Mouse (Mus musculus) cerebellum, adult 11-12 months (tissue): ENCODE data around the gene Gm10974.

Experiments used
- DNase-seq: peaks from one replicate; pipeline ENCODE4 v3.0.0; 2022

Gene Gm10974

DNA sequence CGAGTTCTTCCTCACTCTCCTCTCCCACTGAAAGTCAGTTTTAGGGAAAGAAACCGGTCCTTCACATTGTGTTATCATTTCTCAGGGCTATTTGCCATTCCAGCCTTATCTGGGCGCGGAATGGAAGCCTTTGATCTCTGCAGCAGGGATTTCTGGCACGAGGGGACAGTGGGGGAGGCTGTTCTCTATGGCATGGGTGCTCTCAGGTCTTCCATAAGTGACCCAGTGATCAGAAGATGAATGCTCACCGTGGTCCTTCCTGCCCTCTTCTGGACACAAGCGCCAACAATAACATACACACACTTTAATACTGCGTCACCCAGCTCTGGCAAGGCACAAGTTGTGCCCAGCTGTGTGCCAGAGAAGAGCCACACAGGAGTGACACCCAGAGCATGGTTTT lies 41.3 kb downstream of the Gm10974 start:
- DNase-seq, result no peak

DNA sequence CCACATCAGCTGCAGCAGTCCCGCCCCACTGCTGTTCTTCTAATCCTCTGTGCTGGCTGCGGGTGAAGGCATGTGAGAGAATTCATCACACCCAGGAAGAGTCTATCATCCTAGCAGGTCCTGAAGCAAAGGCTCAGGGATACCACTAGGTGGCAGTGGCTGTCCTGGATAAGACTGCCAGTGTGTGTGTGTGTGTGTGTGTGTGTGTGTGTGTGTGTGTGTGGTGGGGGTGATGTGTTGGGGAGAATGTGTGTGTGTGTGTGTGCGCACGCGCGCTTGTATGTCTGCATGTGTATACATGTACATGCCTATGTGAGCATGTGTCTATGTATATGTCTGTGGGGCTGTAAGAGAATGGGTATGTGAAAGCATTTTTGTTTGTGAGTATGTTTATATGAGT lies 43.7 kb downstream of the Gm10974 start:
- no peak for DNase-seq

DNA sequence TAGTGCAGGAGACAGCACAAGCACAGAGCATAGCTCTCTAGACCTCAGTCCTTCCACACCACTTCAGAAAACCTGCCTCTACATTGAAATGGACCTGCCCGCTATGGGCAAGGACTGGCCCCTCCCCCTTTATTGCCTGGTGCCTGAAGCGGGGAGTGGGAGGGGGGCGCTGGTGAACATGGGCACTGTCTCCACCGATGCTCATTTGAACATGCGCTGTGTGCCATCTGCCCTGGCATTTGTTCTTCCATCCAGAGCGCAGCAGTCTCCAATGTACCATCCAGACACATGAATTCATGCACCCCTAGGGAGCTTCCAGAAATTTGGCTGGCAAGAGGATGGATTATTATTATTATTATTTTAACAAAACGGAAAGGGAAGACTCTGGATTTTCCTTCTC lies 47.4 kb downstream of the Gm10974 start:
- no peak for DNase-seq

DNA sequence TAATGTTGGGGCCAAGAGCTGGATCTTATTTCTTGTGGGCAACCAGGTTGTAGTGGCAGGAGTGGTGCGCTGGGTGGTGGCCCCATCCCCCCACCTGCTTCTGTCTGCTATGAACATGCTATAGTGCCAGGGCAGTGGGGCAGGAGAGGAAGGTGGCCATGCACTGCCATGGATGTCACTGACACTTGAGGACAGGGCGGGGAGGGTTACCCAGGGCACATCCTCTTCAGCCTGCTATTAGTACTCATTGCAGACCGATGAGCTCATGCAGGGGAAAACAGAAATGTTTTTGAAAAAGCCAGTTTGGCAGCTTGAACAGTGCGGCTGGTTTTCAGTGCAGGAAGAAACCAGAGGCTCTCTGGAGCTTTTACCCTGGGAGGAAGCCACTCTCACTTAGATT lies 51.1 kb downstream of the Gm10974 start:
- no peak for DNase-seq

DNA sequence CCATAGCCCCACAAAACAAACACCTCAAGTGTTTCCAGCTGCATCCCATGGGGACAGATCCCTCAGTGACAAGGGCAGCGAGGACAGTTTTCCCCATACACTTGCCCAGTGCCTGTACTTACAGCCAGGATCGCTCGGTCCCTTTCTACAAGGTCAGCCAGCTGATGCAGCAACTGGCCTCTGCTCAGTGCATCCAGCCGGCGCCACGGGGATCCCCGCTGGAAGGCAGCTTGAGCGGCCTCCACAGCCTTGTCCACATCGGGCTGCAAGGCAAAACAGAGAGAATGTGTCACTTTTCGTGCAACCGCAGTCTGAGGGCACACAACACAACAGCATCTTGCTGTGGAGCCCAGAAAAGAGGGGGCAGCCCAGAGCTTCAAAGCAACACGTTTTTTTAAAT lies 53.3 kb downstream of the Gm10974 start:
- no peak for DNase-seq

DNA sequence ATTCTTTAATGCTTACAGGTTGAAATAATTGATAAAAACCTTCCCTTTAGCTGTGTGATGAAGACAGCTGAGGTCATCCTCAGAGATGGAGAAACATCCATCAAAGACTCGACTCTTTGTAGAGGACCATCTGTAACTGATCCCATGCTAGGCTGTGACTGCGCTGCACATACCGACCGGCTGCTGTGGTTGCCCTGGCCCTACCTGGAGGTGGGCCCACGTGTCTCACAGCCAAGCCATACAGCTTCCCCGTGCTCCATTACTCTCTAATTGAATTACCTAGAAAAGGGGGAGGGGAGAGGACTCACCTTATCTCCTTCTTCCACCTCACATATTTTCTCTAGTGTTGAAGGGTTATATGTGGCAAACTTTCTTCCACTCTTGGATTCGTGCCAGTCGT lies 56.2 kb downstream of the Gm10974 start:
- DNase-seq, result no peak

DNA sequence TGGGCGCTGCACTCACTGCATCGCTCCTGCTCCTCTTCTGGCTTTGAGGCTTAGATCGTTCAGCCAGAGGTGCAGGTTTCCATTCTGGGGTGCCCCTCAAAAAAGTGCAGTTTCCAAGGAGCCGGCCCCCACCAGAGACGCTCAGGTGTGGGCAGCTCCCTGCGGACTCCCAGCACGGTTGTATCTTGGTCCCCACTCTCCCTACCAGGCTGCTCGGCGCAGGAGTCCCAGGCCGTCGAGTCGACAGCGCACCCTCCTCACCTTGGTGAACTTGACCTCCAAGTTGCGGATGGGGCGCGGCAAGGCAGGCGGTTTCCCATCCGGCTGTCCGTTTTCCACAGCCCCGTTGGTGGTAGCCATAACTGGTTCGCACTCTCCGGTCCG lies 61.3 kb downstream of the Gm10974 start:
- no peak for DNase-seq

DNA sequence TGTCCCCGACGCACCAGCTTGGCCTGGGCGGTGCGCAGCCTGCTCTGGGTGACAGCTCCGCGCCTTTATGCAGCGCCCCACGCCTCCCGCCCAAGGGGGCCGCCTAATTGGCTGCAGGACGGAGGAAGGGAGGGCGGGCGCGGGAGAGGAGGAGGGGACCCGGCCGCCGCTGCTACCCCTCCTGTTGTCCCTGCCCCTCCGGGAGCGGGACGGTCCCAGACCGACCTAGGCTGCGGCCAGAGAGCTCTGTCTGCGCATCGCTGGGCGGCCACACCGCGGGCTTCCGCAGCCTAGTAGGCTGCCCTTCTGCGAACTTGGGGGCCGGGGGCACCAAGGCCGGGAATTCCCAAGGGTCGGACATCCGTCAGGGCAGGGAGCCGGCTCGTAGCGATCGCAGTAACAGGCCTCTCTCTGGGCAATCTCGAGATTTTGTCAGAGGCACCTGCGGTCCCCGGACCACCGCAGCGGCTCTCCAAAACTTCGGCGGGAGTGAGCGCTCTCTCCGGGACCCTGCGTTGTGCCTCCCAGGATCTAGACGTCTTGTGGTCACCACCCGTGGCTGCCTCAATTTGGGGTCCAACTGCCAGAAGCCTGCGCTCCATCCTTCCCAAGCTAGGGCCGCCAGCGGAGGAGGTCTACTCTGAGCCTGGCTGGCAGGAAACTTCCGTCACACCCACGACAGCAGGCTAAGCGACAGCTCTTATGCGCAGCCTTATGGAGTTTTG lies 61.9 kb downstream of the Gm10974 start, which contains the start of gene Aldh1a3:
Aldh1a3 (minus strand) TSS at position 81 of the 725 bp plus-strand sequence.
- no peak for DNase-seq

DNA sequence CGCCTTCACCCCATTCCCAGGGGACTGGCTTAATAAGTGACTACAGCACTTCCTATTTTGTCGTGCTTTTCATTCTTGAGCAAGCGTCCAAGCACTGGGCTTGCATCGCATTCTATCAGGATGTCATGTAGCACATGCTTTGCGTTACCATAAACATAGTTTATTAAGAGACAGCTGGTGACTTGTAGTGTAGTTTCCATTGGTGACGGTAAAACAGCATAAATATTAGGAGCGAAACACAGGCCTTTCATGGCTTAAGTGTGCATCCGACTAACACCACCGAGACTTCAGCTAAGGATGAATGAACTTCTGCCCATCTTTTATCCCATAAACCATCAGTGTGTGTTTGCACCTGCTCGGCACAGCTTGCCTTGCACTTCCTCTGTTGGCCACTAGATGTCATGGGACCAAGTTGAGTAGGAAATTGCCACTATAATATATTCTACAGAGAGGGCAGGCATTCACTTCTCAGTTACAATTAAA lies 68.8 kb downstream of the Gm10974 start:
- peak; percentile 21 for DNase-seq
